Mouse (Mus musculus): ENCODE results near the gene Prss38. TPM values are rescaled to one million over a fixed set of nuclear protein-coding genes. Genes with fewer than 3 reads are reported as not detected.

Prss38 gene
- total RNA-seq, 1 experiment = 1.5 TPM

- peaks cover 3% of the 10 kb centered on the region in 2 experiments; a peak in 2 of 4 replicates for H3K4me1 ChIP-seq (ENCODE audit: control insufficient read depth in 2 of 2, insufficient read depth in 2 of 2, low read length in 2 of 2, poor library complexity in 1 of 2)
- H3K9ac ChIP-seq (ENCODE audit: insufficient read depth, low read depth, low read length, poor library complexity, severe bottlenecking) = no peak overlapping the region
- no peaks in the 10 kb centered on the region for H3K9me3 ChIP-seq (ENCODE audit: control insufficient read depth, insufficient read depth, low read depth, low read length)
- no peak overlapping the region for H3K27ac ChIP-seq (ENCODE audit: insufficient read depth, low read depth, low read length, poor library complexity, severe bottlenecking)
- no peak overlapping the region for H3K4me3 ChIP-seq (ENCODE audit: insufficient read depth in 1 of 2, low read depth in 1 of 2, low read length in 2 of 2, poor library complexity in 1 of 2, severe bottlenecking in 1 of 2)
- TF ChIP-seq HCFC1 (IDR thresholded peaks at IDR 0.05; ENCODE audit: borderline replicate concordance, insufficient read depth, low read length) = no peak
- TF ChIP-seq ZC3H11A (IDR thresholded peaks at IDR 0.05; ENCODE audit: borderline replicate concordance, low read depth, low read length) = no peak
- TF ChIP-seq CHD2 (IDR thresholded peaks at IDR 0.05; ENCODE audit: low read depth, low read length) = no peak
- DNase-seq (ENCODE audit: low read depth, low spot score) = no peak
- in situ Hi-C loops (cut with MboI; ENCODE audit: low sequenced_read_pairs in 2 of 2, unreplicated experiment in 2 of 2) = no loop called here
- H3K36me3 ChIP-seq (ENCODE audit: control insufficient read depth, insufficient read depth, low read length, poor library complexity, severe bottlenecking) = no peaks in the 10 kb centered on the region
These were observed 25.1 kb downstream of the Prss38 start for GRCm38 (mm10) chr11:59350326-59350725.

GRCm38 (mm10) chr11:59346166-59346910 lies 29.1 kb downstream of the Prss38 start:
- no peak for DNase-seq (ENCODE audit: low read depth, low spot score)
- in situ Hi-C loops (cut with MboI; ENCODE audit: low sequenced_read_pairs in 2 of 2, unreplicated experiment in 2 of 2) = no loop called here

GRCm38 (mm10) chr11:59342956-59343355 lies 32.5 kb downstream of the Prss38 start:
- Histone ChIP-seq H3K4me1 (ENCODE audit: control insufficient read depth in 2 of 2, insufficient read depth in 2 of 2, low read length in 2 of 2, poor library complexity in 1 of 2) (no peaks in the 10 kb centered on the region), H3K36me3 (ENCODE audit: control insufficient read depth, insufficient read depth, low read length, poor library complexity, severe bottlenecking) (no peaks in the 10 kb centered on the region), H3K4me3 (ENCODE audit: insufficient read depth in 1 of 2, low read depth in 1 of 2, low read length in 2 of 2, poor library complexity in 1 of 2, severe bottlenecking in 1 of 2) (no peak overlapping the region), H3K27ac (ENCODE audit: insufficient read depth, low read depth, low read length, poor library complexity, severe bottlenecking) (no peak overlapping the region), H3K9ac (ENCODE audit: insufficient read depth, low read depth, low read length, poor library complexity, severe bottlenecking) (no peak overlapping the region), H3K9me3 (ENCODE audit: control insufficient read depth, insufficient read depth, low read depth, low read length) (no peaks in the 10 kb centered on the region)
- TF ChIP-seq ZC3H11A (IDR thresholded peaks at IDR 0.05; ENCODE audit: borderline replicate concordance, low read depth, low read length) (no peak), CHD2 (IDR thresholded peaks at IDR 0.05; ENCODE audit: low read depth, low read length) (no peak), ZNF384 (IDR thresholded peaks at IDR 0.05; ENCODE audit: low read depth, low read length) (no peak), HCFC1 (IDR thresholded peaks at IDR 0.05; ENCODE audit: borderline replicate concordance, insufficient read depth, low read length) (no peak), MAFK (IDR thresholded peaks at IDR 0.05; ENCODE audit: insufficient read depth, low read depth, low read length) (no peak)
- in situ Hi-C loops (cut with MboI; ENCODE audit: low sequenced_read_pairs in 2 of 2, unreplicated experiment in 2 of 2) = no loop called here
- no peak for DNase-seq (ENCODE audit: low read depth, low spot score)

More at GRCm38 (mm10) chr11:59346166-59346910, 29.1 kb downstream of the Prss38 start:
- H3K4me3 ChIP-seq (ENCODE audit: insufficient read depth in 1 of 2, low read depth in 1 of 2, low read length in 2 of 2, poor library complexity in 1 of 2, severe bottlenecking in 1 of 2) = no peak overlapping the region
- no peaks in the 10 kb centered on the region for H3K4me1 ChIP-seq (ENCODE audit: control insufficient read depth in 2 of 2, insufficient read depth in 2 of 2, low read length in 2 of 2, poor library complexity in 1 of 2)
- TF ChIP-seq ZC3H11A (IDR thresholded peaks at IDR 0.05; ENCODE audit: borderline replicate concordance, low read depth, low read length) = no peak
- TF ChIP-seq ZNF384 (IDR thresholded peaks at IDR 0.05; ENCODE audit: low read depth, low read length) = no peak
- no peak for TF ChIP-seq CHD2 (IDR thresholded peaks at IDR 0.05; ENCODE audit: low read depth, low read length)
- TF ChIP-seq HCFC1 (IDR thresholded peaks at IDR 0.05; ENCODE audit: borderline replicate concordance, insufficient read depth, low read length) = no peak
- no peak for TF ChIP-seq MAFK (IDR thresholded peaks at IDR 0.05; ENCODE audit: insufficient read depth, low read depth, low read length)
- no peaks in the 10 kb centered on the region for H3K36me3 ChIP-seq (ENCODE audit: control insufficient read depth, insufficient read depth, low read length, poor library complexity, severe bottlenecking)
- no peak overlapping the region for H3K9ac ChIP-seq (ENCODE audit: insufficient read depth, low read depth, low read length, poor library complexity, severe bottlenecking)
- H3K9me3 ChIP-seq (ENCODE audit: control insufficient read depth, insufficient read depth, low read depth, low read length) = no peaks in the 10 kb centered on the region
- H3K27ac ChIP-seq (ENCODE audit: insufficient read depth, low read depth, low read length, poor library complexity, severe bottlenecking) = no peak overlapping the region

GRCm38 (mm10) chr11:59338736-59339120 lies 36.7 kb downstream of the Prss38 start:
- no peak overlapping the region for H3K27ac ChIP-seq (ENCODE audit: insufficient read depth, low read depth, low read length, poor library complexity, severe bottlenecking)
- DNase-seq (ENCODE audit: low read depth, low spot score) = no peak
- H3K9ac ChIP-seq (ENCODE audit: insufficient read depth, low read depth, low read length, poor library complexity, severe bottlenecking) = no peak overlapping the region
- no peaks in the 10 kb centered on the region for H3K36me3 ChIP-seq (ENCODE audit: control insufficient read depth, insufficient read depth, low read length, poor library complexity, severe bottlenecking)
- H3K4me3 ChIP-seq (ENCODE audit: insufficient read depth in 1 of 2, low read depth in 1 of 2, low read length in 2 of 2, poor library complexity in 1 of 2, severe bottlenecking in 1 of 2) = no peak overlapping the region
- in situ Hi-C loops (cut with MboI; ENCODE audit: low sequenced_read_pairs in 2 of 2, unreplicated experiment in 2 of 2) = no loop called here
- no peaks in the 10 kb centered on the region for H3K4me1 ChIP-seq (ENCODE audit: control insufficient read depth in 2 of 2, insufficient read depth in 2 of 2, low read length in 2 of 2, poor library complexity in 1 of 2)
- no peak for TF ChIP-seq HCFC1 (IDR thresholded peaks at IDR 0.05; ENCODE audit: borderline replicate concordance, insufficient read depth, low read length)
- no peak for TF ChIP-seq MAFK (IDR thresholded peaks at IDR 0.05; ENCODE audit: insufficient read depth, low read depth, low read length)
- TF ChIP-seq ZNF384 (IDR thresholded peaks at IDR 0.05; ENCODE audit: low read depth, low read length) = no peak
- TF ChIP-seq CHD2 (IDR thresholded peaks at IDR 0.05; ENCODE audit: low read depth, low read length) = no peak
- TF ChIP-seq ZC3H11A (IDR thresholded peaks at IDR 0.05; ENCODE audit: borderline replicate concordance, low read depth, low read length) = no peak
- no peaks in the 10 kb centered on the region for H3K9me3 ChIP-seq (ENCODE audit: control insufficient read depth, insufficient read depth, low read depth, low read length)
